In the genomic region with DNA sequence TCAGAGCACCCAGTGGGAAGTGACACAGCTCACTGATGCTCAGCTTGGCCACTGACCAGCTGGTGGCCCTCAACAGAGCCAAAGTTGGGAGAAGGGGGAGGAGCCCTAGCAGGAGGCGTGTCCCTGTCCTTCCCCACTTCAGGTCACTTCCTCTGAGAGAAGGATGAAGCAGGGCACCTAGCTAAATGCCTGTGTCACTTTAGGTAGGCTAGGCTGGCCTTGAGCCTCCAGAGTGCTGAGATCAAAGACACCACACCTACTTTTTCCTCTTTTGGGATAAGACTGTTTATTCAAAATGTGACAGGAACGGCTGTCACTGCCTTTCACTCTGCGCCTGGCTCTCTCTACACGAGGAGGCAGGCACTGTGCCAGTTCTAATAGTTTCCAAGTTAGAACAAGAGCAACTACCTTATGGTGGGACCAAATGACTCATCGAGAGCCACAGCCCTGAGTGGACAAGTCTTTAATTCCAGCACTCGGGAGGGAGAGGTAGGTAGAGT, we compare ENCODE assay signal across 8 mouse cellular contexts. TPM values are rescaled to one million over a fixed set of nuclear protein-coding genes. Genes with fewer than 3 reads are reported as not detected.
DNase-seq lines count a peak whose midpoint lies in the region; ATAC-seq and TF ChIP-seq lines count a peak whose summit lies in the region.

No protein-coding gene starts in this region.

- WGBS in intestine, postnatal 0 days, result 50% methylated on average over 6 of the region's 6 CpGs
- WGBS in lung, embryonic 14.5 days, result 34% methylated on average over 6 of the region's 6 CpGs

- H3K36me3 ChIP-seq in intestine, postnatal 0 days (ENCODE audit: control insufficient read depth, insufficient read depth), result peaks cover 32% of the 10 kb centered on the region
- peaks cover 58% of the 10 kb centered on the region for H3K36me3 ChIP-seq in lung, embryonic 14.5 days (ENCODE audit: insufficient read depth)

- H3K27me3 ChIP-seq in intestine, postnatal 0 days (replicated peaks; ENCODE audit: control insufficient read depth, insufficient read depth, low read length), result no peaks in the 10 kb centered on the region
- H3K27me3 ChIP-seq in lung, embryonic 14.5 days (ENCODE audit: insufficient read depth, low read length), result no peaks in the 10 kb centered on the region

- H3K4me2 ChIP-seq in intestine, postnatal 0 days (replicated peaks; ENCODE audit: low read depth), result no peak overlapping the region
- H3K4me2 ChIP-seq in lung, embryonic 14.5 days, result no peak overlapping the region

- no peaks in the 10 kb centered on the region for H3K9me3 ChIP-seq in intestine, postnatal 0 days (ENCODE audit: control insufficient read depth)
- H3K9me3 ChIP-seq in lung, embryonic 14.5 days (ENCODE audit: low read depth, low read length), result no peaks in the 10 kb centered on the region

- H3K4me1 ChIP-seq in intestine, postnatal 0 days (replicated peaks; ENCODE audit: control insufficient read depth, insufficient read depth, low read length), result 0 out of 2 replicates have a peak, but pooled peaks cover 6% of the 10 kb centered on the region
- peaks cover 13% of the 10 kb centered on the region for H3K4me1 ChIP-seq in lung, embryonic 14.5 days (ENCODE audit: insufficient read depth)

- no peak overlapping the region for H3K4me3 ChIP-seq in intestine, postnatal 0 days (ENCODE audit: low read depth, low read length)
- H3K4me3 ChIP-seq in lung, embryonic 14.5 days (ENCODE audit: low read depth, low read length), result no peak overlapping the region

- DNase-seq in adrenal gland, adult 2 months, result peak; percentile 77
- no peak for DNase-seq in adrenal gland, postnatal 4 days (ENCODE audit: low spot score in 2 of 2)
- DNase-seq in NIH3T3 (ENCODE audit: low read depth), result peak; percentile 80
- peak; percentile 79 for DNase-seq in lung, embryonic 14.5 days
- DNase-seq in c-Kit-positive CD71-positive TER-119-positive erythroid progenitor cells, embryonic 14.5 days (ENCODE audit: low spot score), result no peak
- DNase-seq in frontal cortex, postnatal 25 days (ENCODE audit: low spot score in 2 of 2), result no peak

- no peak for TF ChIP-seq CTCF in intestine, postnatal 0 days (IDR thresholded peaks at IDR 0.05; ENCODE audit: low read depth)
- no peak for TF ChIP-seq CTCF in lung, embryonic 14.5 days (IDR thresholded peaks at IDR 0.05; ENCODE audit: low read depth)

- H3K27ac ChIP-seq in intestine, postnatal 0 days (ENCODE audit: low read depth, low read length), result peak overlapping the region; percentile 95
- no peak overlapping the region for H3K27ac ChIP-seq in lung, embryonic 14.5 days (ENCODE audit: low read depth)

- no peak for ATAC-seq in intestine, postnatal 0 days
- peak; percentile 38; the same call in 1 of the 2 replicates for ATAC-seq in lung, embryonic 14.5 days (ENCODE audit: insufficient read depth)
- no peak for ATAC-seq in activated CD4-positive, CD25-positive, alpha-beta regulatory T cell, adult 4 months

- 0 out of 2 replicates have a peak overlapping the region, but pooled peaks have one; percentile 17 for H3K9ac ChIP-seq in intestine, postnatal 0 days (ENCODE audit: low read depth, low read length)
- H3K9ac ChIP-seq in lung, embryonic 14.5 days, result no peak overlapping the region

RNA-seq across cellular contexts. Expression of a gene that starts 9.7 kb away (rescaled TPM):
- 100 to 1,000 TPM; 247 to 264 TPM for total RNA-seq in adrenal gland, adult 2 months (2021)
- 301 and 316 TPM in 2 replicates for polyA plus RNA-seq in adrenal gland, adult 2 months (2012; rRNA removed)
- total RNA-seq in adrenal gland, postnatal 4 days (2021), result 100 to 1,000 TPM; 220 to 242 TPM
- polyA plus RNA-seq in intestine, postnatal 0 days (2015; fragmentation: Nextera tagmentation; extraction: Ambion mirVana), result 293 and 319 TPM in 2 replicates
- 266 and 270 TPM in 2 replicates for polyA plus RNA-seq in lung, embryonic 14.5 days (2014; fragmentation: Nextera tagmentation; extraction: Ambion mirVana)
- polyA plus RNA-seq in activated CD4-positive, CD25-positive, alpha-beta regulatory T cell, adult 4 months (2017; shearing (Covaris generic)), result 100 to 1,000 TPM in 1 of 2 experiments, 10 to 100 TPM in 1; 84.6 to 128 TPM

RNA-seq across cellular contexts. Expression of a gene that starts 9.8 kb away (rescaled TPM):
- 100 to 1,000 TPM; 259 to 280 TPM for total RNA-seq in adrenal gland, adult 2 months (2021)
- polyA plus RNA-seq in adrenal gland, adult 2 months (2012; rRNA removed), result 118 and 138 TPM in 2 replicates
- total RNA-seq in adrenal gland, postnatal 4 days (2021), result 100 to 1,000 TPM; 308 to 312 TPM
- 282 and 286 TPM in 2 replicates for polyA plus RNA-seq in intestine, postnatal 0 days (2015; fragmentation: Nextera tagmentation; extraction: Ambion mirVana)
- 392 and 398 TPM in 2 replicates for polyA plus RNA-seq in lung, embryonic 14.5 days (2014; fragmentation: Nextera tagmentation; extraction: Ambion mirVana)
- polyA plus RNA-seq in activated CD4-positive, CD25-positive, alpha-beta regulatory T cell, adult 4 months (2017; shearing (Covaris generic)), result 100 to 1,000 TPM; 603 to 630 TPM

RNA-seq across cellular contexts. Expression of a gene that starts 10.0 kb away (rescaled TPM):
- 1 to 10 TPM in 1 of 2 experiments, under 1 TPM in 1; 0.37 to 1.3 TPM for total RNA-seq in adrenal gland, adult 2 months (2021)
- polyA plus RNA-seq in adrenal gland, adult 2 months (2012; rRNA removed), result 2.2 TPM in 2 replicates
- 1 to 10 TPM; 2.5 to 3.6 TPM for total RNA-seq in adrenal gland, postnatal 4 days (2021)
- 1.5 and 1.6 TPM in 2 replicates for polyA plus RNA-seq in intestine, postnatal 0 days (2015; fragmentation: Nextera tagmentation; extraction: Ambion mirVana)
- 8.5 and 10.7 TPM in 2 replicates for polyA plus RNA-seq in lung, embryonic 14.5 days (2014; fragmentation: Nextera tagmentation; extraction: Ambion mirVana)
- 100 to 1,000 TPM in 1 of 2 experiments, 10 to 100 TPM in 1; 88.8 to 120 TPM for polyA plus RNA-seq in activated CD4-positive, CD25-positive, alpha-beta regulatory T cell, adult 4 months (2017; shearing (Covaris generic))

Comparison
In these comparisons a context has a peak if more than half of its experiments do, and no peak if none do; other contexts are left out.
1. DNase-seq: peak in adrenal gland, adult 2 months (single experiment), NIH3T3 (single experiment) and lung, embryonic 14.5 days (single experiment); none in adrenal gland, postnatal 4 days (0 of 2), c-Kit-positive CD71-positive TER-119-positive erythroid progenitor cells, embryonic 14.5 days (single experiment) and frontal cortex, postnatal 25 days (0 of 2).